Mouse (Mus musculus) ES-E14 (cell line): ENCODE data around the gene Ager.

Experiments used
- CHD2 ChIP-seq: IDR thresholded peaks from 2 replicates; pipeline ENCODE4 v1.6.1; 2014; ENCODE audit warnings: mild to moderate bottlenecking, low read depth, low read length, inconsistent platforms
- HCFC1 ChIP-seq: IDR thresholded peaks from 2 replicates; pipeline ENCODE4 v1.6.1; 2012; ENCODE audit warnings: low read length, inconsistent platforms, borderline replicate concordance; ENCODE audit not compliant: insufficient read depth
- MAFK ChIP-seq: IDR thresholded peaks from 2 replicates; pipeline ENCODE4 v1.6.1; 2014; ENCODE audit warnings: mild to moderate bottlenecking, low read depth, low read length, inconsistent platforms; ENCODE audit not compliant: insufficient read depth
- ZC3H11A ChIP-seq: IDR thresholded peaks from 2 replicates; pipeline ENCODE4 v1.6.1; 2012; ENCODE audit warnings: low read depth, mild to moderate bottlenecking, inconsistent platforms, low read length, borderline replicate concordance

DNA sequence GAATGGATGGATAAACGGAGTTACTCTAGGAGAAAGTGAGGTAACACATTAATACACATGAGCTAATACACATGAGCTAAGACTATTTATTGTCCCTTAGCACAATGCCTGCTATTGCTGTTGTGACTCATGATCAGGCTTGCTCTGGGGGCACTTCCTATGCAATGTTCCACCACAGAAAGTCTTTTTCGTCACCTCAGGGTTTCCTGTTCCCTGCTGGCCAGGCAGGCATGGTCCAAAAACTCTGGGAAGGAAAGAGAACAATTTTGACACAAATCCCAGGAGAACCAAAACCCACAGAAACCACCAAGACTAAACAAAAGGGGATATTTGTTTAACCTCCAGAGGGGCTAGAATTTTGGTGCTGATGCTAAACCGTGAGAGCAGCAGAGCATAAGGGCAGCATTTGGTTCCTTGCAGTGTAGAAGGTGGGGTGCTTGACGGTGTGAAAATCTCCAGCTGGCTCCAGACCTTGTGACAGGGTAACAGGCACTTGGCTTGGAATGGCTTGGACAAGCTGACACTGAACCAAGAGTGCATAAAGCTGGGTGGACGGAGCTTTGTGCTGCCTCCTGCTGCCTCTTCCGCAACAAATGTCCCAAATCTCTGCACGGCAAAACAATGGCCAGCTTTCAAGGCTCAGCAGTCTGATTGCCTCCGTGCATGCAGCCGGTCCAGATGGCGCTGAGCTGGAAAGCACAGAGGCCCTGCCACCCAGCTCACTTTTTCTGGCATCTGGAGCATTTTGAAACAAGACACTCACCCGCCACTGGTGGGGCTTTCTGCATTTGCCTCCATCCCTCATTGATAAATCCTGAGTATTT is 43.3 kb downstream of the Ager start:
- TF ChIP-seq ZC3H11A (no peak), HCFC1 (no peak), CHD2 (no peak), MAFK (no peak)
